Mouse (Mus musculus) embryonic fibroblast, embryonic 13.5 days (primary cell): ENCODE measurements around the gene Igsf21.

Experiments used
- CTCF ChIP-seq: IDR thresholded peaks from 2 replicates; pipeline ENCODE4 v1.5.1; 2011; ENCODE audit warnings: mild to moderate bottlenecking, control low read depth, low read length, moderate library complexity, borderline replicate concordance; ENCODE audit not compliant: insufficient read depth
- POLR2A ChIP-seq: IDR thresholded peaks from 2 replicates; pipeline ENCODE4 v1.6.1; 2011; ENCODE audit warnings: low read depth, mild to moderate bottlenecking, control low read depth, low read length, moderate library complexity

DNA sequence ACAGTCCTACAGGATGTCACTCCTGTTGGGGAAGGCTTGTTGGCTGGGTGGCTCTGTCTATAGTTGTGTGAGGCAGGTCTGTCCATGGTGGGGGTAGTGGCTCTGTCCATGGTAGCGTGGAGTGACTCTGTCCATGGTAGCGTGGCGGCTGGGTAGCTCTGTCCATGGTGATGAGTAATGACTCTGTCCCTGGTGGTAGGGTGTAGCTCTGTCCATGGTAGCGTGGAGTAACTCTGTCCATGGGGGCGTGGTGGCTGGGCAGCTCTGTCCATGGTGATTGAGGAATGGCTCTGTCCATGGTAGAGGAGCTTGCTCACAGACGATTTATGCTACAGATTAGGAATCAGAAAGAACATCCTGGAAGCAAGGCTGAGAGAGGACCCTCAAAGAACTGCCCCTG is 12.4 kb upstream of the Igsf21 start:
- no peak for TF ChIP-seq POLR2A
- 0 out of 2 replicates have a peak, but pooled peaks have one; percentile 1 for TF ChIP-seq CTCF
